Mouse (Mus musculus) kidney, adult 2 months (tissue): ENCODE data around the gene Slc35e3.

ENCODE experiments used
- CTCF ChIP-seq: fragments of 200-500 bp; conservative IDR thresholded peaks from 2 replicates; pipeline ENCODE4 v1.5.1; 2011; ENCODE audit warnings: low read depth, mild to moderate bottlenecking, control low read depth, low read length, moderate library complexity, mixed read lengths; ENCODE audit not compliant: insufficient read depth, insufficient read length
- POLR2A ChIP-seq: fragments of 200-500 bp; IDR thresholded peaks from one replicate; pipeline ENCODE4 v1.6.1; 2011; ENCODE audit warnings: low read depth, low read length, control low read depth

- TF ChIP-seq CTCF (no peak), POLR2A (no peak)
Observed at GRCm38 (mm10) chr10:117708856-117709255, 37.3 kb downstream of the Slc35e3 start.
